Mouse (Mus musculus): ENCODE measurements around the gene B3gnt3. TPM values are rescaled to one million over a fixed set of nuclear protein-coding genes. Genes with fewer than 3 reads are reported as not detected.
A peak's percentile ranks its signal among the peaks of the same experiment; 100 is the strongest.

The B3gnt3 gene
- polyA plus RNA-seq, 1 experiment from 2014 or later = 0.11 TPM

GRCm38 (mm10) chr8:71676803-71677202 is 24.8 kb downstream of the B3gnt3 start:
- 53% methylated on average over 9 of the region's 9 CpGs for WGBS
- H3K36me3 ChIP-seq (ENCODE audit: control insufficient read depth, insufficient read depth, low read length) = no peaks in the 10 kb centered on the region
- H3K27me3 ChIP-seq (ENCODE audit: control insufficient read depth, insufficient read depth, low read length) = peaks cover 40% of the 10 kb centered on the region
- H3K4me1 ChIP-seq (ENCODE audit: control insufficient read depth, insufficient read depth, low read length) = peaks cover 5% of the 10 kb centered on the region; the same call in 1 of the 2 replicates
- peak overlapping the region; percentile 63 for H3K4me3 ChIP-seq (ENCODE audit: low read depth, low read length)
- H3K4me2 ChIP-seq (ENCODE audit: low read depth, low read length) = peak overlapping the region; percentile 78; the same call in 1 of the 2 replicates
- ATAC-seq (ENCODE audit: low read depth) = no peak
- H3K9ac ChIP-seq (replicated peaks; ENCODE audit: low read depth, low read length) = no peak overlapping the region
- no peaks in the 10 kb centered on the region for H3K9me3 ChIP-seq (ENCODE audit: control insufficient read depth, low read length)
- H3K27ac ChIP-seq (ENCODE audit: low read depth, low read length) = no peak overlapping the region

GRCm38 (mm10) chr8:71676020-71676741 is 25.4 kb downstream of the B3gnt3 start, which contains the start of gene Jak3:
Gene Jak3 (plus strand): TSS chr8:71676296.
- 2% methylated on average over 40 of the region's 40 CpGs for WGBS
- ATAC-seq (ENCODE audit: low read depth) = peak; percentile 57
- Histone ChIP-seq H3K9ac (replicated peaks; ENCODE audit: low read depth, low read length) (peak within 1 kb of the TSS; percentile 73), H3K4me2 (ENCODE audit: low read depth, low read length) (peak within 1 kb of the TSS; percentile 78), H3K4me3 (ENCODE audit: low read depth, low read length) (peak within 1 kb of the TSS; percentile 63), H3K4me1 (ENCODE audit: control insufficient read depth, insufficient read depth, low read length) (peaks cover 6% of the 10 kb centered on the region; the same call in 1 of the 2 replicates), H3K36me3 (ENCODE audit: control insufficient read depth, insufficient read depth, low read length) (no peaks in the 10 kb centered on the region), H3K27me3 (ENCODE audit: control insufficient read depth, insufficient read depth, low read length) (peaks cover 33% of the 10 kb centered on the region), H3K9me3 (ENCODE audit: control insufficient read depth, low read length) (no peaks in the 10 kb centered on the region), H3K27ac (ENCODE audit: low read depth, low read length) (peak within 1 kb of the TSS; percentile 62)

- 27% methylated on average over 9 of the region's 9 CpGs for WGBS
- H3K27me3 ChIP-seq (ENCODE audit: control insufficient read depth, insufficient read depth, low read length) = peaks cover 27% of the 10 kb centered on the region
- H3K36me3 ChIP-seq (ENCODE audit: control insufficient read depth, insufficient read depth, low read length) = no peaks in the 10 kb centered on the region
- no peak for ATAC-seq (ENCODE audit: low read depth)
- peak overlapping the region; percentile 73 for H3K9ac ChIP-seq (replicated peaks; ENCODE audit: low read depth, low read length)
- peak overlapping the region; percentile 78 for H3K4me2 ChIP-seq (ENCODE audit: low read depth, low read length)
- peak overlapping the region; percentile 63 for H3K4me3 ChIP-seq (ENCODE audit: low read depth, low read length)
- peaks cover 6% of the 10 kb centered on the region; the same call in 1 of the 2 replicates for H3K4me1 ChIP-seq (ENCODE audit: control insufficient read depth, insufficient read depth, low read length)
- H3K27ac ChIP-seq (ENCODE audit: low read depth, low read length) = no peak overlapping the region
- H3K9me3 ChIP-seq (ENCODE audit: control insufficient read depth, low read length) = no peaks in the 10 kb centered on the region
Observed at GRCm38 (mm10) chr8:71675456-71676019, 26.1 kb downstream of the B3gnt3 start.

- Histone ChIP-seq H3K4me1 (ENCODE audit: control insufficient read depth, insufficient read depth, low read length) (peaks cover 10% of the 10 kb centered on the region; the same call in 1 of the 2 replicates), H3K4me3 (ENCODE audit: low read depth, low read length) (no peak overlapping the region), H3K36me3 (ENCODE audit: control insufficient read depth, insufficient read depth, low read length) (no peaks in the 10 kb centered on the region), H3K27me3 (ENCODE audit: control insufficient read depth, insufficient read depth, low read length) (peaks cover 17% of the 10 kb centered on the region), H3K4me2 (ENCODE audit: low read depth, low read length) (no peak overlapping the region), H3K27ac (ENCODE audit: low read depth, low read length) (no peak overlapping the region), H3K9ac (replicated peaks; ENCODE audit: low read depth, low read length) (no peak overlapping the region), H3K9me3 (ENCODE audit: control insufficient read depth, low read length) (no peaks in the 10 kb centered on the region)
- ATAC-seq (ENCODE audit: low read depth) = no peak
- WGBS = 75% methylated on average over 2 of the region's 2 CpGs
Observed at GRCm38 (mm10) chr8:71674071-71674470, 27.5 kb downstream of the B3gnt3 start.

- peak overlapping the region; percentile 79; the same call in 1 of the 2 replicates for H3K9ac ChIP-seq (replicated peaks; ENCODE audit: low read depth, low read length)
- no peaks in the 10 kb centered on the region for H3K27me3 ChIP-seq (ENCODE audit: control insufficient read depth, insufficient read depth, low read length)
- peaks cover 26% of the 10 kb centered on the region for H3K4me1 ChIP-seq (ENCODE audit: control insufficient read depth, insufficient read depth, low read length)
- peak overlapping the region; percentile 82 for H3K4me2 ChIP-seq (ENCODE audit: low read depth, low read length)
- no peak for ATAC-seq (ENCODE audit: low read depth)
- 59% methylated on average over 6 of the region's 6 CpGs for WGBS
- H3K9me3 ChIP-seq (ENCODE audit: control insufficient read depth, low read length) = no peaks in the 10 kb centered on the region
- H3K27ac ChIP-seq (ENCODE audit: low read depth, low read length) = peak overlapping the region; percentile 90
- H3K4me3 ChIP-seq (ENCODE audit: low read depth, low read length) = peak overlapping the region; percentile 82
- H3K36me3 ChIP-seq (ENCODE audit: control insufficient read depth, insufficient read depth, low read length) = no peaks in the 10 kb centered on the region
Observed at GRCm38 (mm10) chr8:71672168-71672735, 29.3 kb downstream of the B3gnt3 start.

- Histone ChIP-seq H3K27me3 (ENCODE audit: control insufficient read depth, insufficient read depth, low read length) (no peaks in the 10 kb centered on the region), H3K36me3 (ENCODE audit: control insufficient read depth, insufficient read depth, low read length) (no peaks in the 10 kb centered on the region), H3K4me1 (ENCODE audit: control insufficient read depth, insufficient read depth, low read length) (peaks cover 26% of the 10 kb centered on the region), H3K9ac (replicated peaks; ENCODE audit: low read depth, low read length) (peak within 1 kb of the TSS; percentile 79), H3K9me3 (ENCODE audit: control insufficient read depth, low read length) (no peaks in the 10 kb centered on the region), H3K27ac (ENCODE audit: low read depth, low read length) (peak within 1 kb of the TSS; percentile 90), H3K4me3 (ENCODE audit: low read depth, low read length) (peak within 1 kb of the TSS; percentile 82), H3K4me2 (ENCODE audit: low read depth, low read length) (peak within 1 kb of the TSS; percentile 82)
- WGBS = 0% methylated on average over 42 of the region's 42 CpGs
- ATAC-seq (ENCODE audit: low read depth) = peak; percentile 75
Observed at GRCm38 (mm10) chr8:71671549-71671965, 30.0 kb downstream of the B3gnt3 start, which contains the start of gene Unc13a. Gene Unc13a (minus strand): TSS chr8:71671757.

- Histone ChIP-seq H3K36me3 (ENCODE audit: control insufficient read depth, insufficient read depth, low read length) (no peaks in the 10 kb centered on the region), H3K27me3 (ENCODE audit: control insufficient read depth, insufficient read depth, low read length) (no peaks in the 10 kb centered on the region), H3K9me3 (ENCODE audit: control insufficient read depth, low read length) (no peaks in the 10 kb centered on the region), H3K9ac (replicated peaks; ENCODE audit: low read depth, low read length) (peak overlapping the region; percentile 79), H3K4me3 (ENCODE audit: low read depth, low read length) (peak overlapping the region; percentile 82), H3K4me2 (ENCODE audit: low read depth, low read length) (peak overlapping the region; percentile 82), H3K27ac (ENCODE audit: low read depth, low read length) (peak overlapping the region; percentile 90), H3K4me1 (ENCODE audit: control insufficient read depth, insufficient read depth, low read length) (peaks cover 27% of the 10 kb centered on the region)
- peak; percentile 59 for ATAC-seq (ENCODE audit: low read depth)
- WGBS = under 1% methylated on average over 60 of the region's 64 CpGs
Observed at GRCm38 (mm10) chr8:71670621-71671548, 30.7 kb downstream of the B3gnt3 start.

- Histone ChIP-seq H3K4me1 (ENCODE audit: control insufficient read depth, insufficient read depth, low read length) (peaks cover 27% of the 10 kb centered on the region), H3K4me2 (ENCODE audit: low read depth, low read length) (peak overlapping the region; percentile 82)
- 13% methylated on average over 12 of the region's 12 CpGs for WGBS
Observed at GRCm38 (mm10) chr8:71670198-71670597, 31.4 kb downstream of the B3gnt3 start.

More at GRCm38 (mm10) chr8:71670198-71670597, 31.4 kb downstream of the B3gnt3 start:
- Histone ChIP-seq H3K27me3 (ENCODE audit: control insufficient read depth, insufficient read depth, low read length) (no peaks in the 10 kb centered on the region), H3K9me3 (ENCODE audit: control insufficient read depth, low read length) (no peaks in the 10 kb centered on the region), H3K36me3 (ENCODE audit: control insufficient read depth, insufficient read depth, low read length) (no peaks in the 10 kb centered on the region), H3K27ac (ENCODE audit: low read depth, low read length) (peak overlapping the region; percentile 90), H3K9ac (replicated peaks; ENCODE audit: low read depth, low read length) (peak overlapping the region; percentile 53), H3K4me3 (ENCODE audit: low read depth, low read length) (peak overlapping the region; percentile 82)
- ATAC-seq (ENCODE audit: low read depth) = peak; percentile 7

Data from neural tube, embryonic 14.5 days (tissue).